Mouse (Mus musculus) liver, adult 2 months (tissue): Measurements from ENCODE around the gene Tesk2. TPM values are rescaled to one million over a fixed set of nuclear protein-coding genes. Genes with fewer than 3 reads are reported as not detected.

Experiments used
- DNase-seq: peaks from one replicate; pipeline ENCODE4 v3.0.0-alpha.2; 2011; ENCODE audit warnings: low read depth, low spot score; ENCODE audit errors: extremely low read depth
- H3K27ac ChIP-seq: fragments of 200-500 bp; replicated peaks from 2 replicates; pipeline ENCODE4 v1.5.1; 2012; ENCODE audit warnings: low read depth, mild to moderate bottlenecking, control low read depth, inconsistent platforms, low read length; ENCODE audit not compliant: insufficient read depth
- H3K27me3 ChIP-seq: fragments of 200-500 bp; 2 replicates; pipeline ENCODE4 v1.6.1; 2012; ENCODE audit warnings: mild to moderate bottlenecking, moderate library complexity, low read length, inconsistent platforms; ENCODE audit not compliant: control insufficient read depth, insufficient read depth
- H3K36me3 ChIP-seq: fragments of 200-500 bp; 2 replicates; pipeline ENCODE4 v1.6.1; 2012; ENCODE audit warnings: low read length, inconsistent platforms; ENCODE audit not compliant: control insufficient read depth, insufficient read depth
- H3K4me1 ChIP-seq: fragments of 200-500 bp; 2 replicates; pipeline ENCODE4 v1.6.1; 2011; ENCODE audit warnings: low read length; ENCODE audit not compliant: control insufficient read depth, insufficient read depth
- H3K4me3 ChIP-seq: fragments of 200-500 bp; 2 replicates; pipeline ENCODE4 v1.5.1; 2011; ENCODE audit warnings: low read depth, mild to moderate bottlenecking, control low read depth, low read length, moderate library complexity; ENCODE audit not compliant: insufficient read depth
- H3K79me2 ChIP-seq: fragments of 200-500 bp; 2 replicates; pipeline ENCODE4 v1.6.1; 2012; ENCODE audit warnings: inconsistent platforms, mild to moderate bottlenecking, low read length, moderate library complexity; ENCODE audit not compliant: control insufficient read depth, insufficient read depth
- H3K9ac ChIP-seq: fragments of 200-500 bp; 2 replicates; pipeline ENCODE4 v1.6.1; 2012; ENCODE audit warnings: low read depth, mild to moderate bottlenecking, control low read depth, inconsistent platforms, low read length
- CTCF ChIP-seq: fragments of 200-500 bp; IDR thresholded peaks from 2 replicates; pipeline ENCODE4 v1.5.1; 2011; ENCODE audit warnings: low read depth, low read length, control low read depth
- POLR2A ChIP-seq: fragments of 200-500 bp; IDR thresholded peaks from 2 replicates; pipeline ENCODE4 v1.6.1; 2011; ENCODE audit warnings: low read length, control low read depth; ENCODE audit not compliant: insufficient read depth; ENCODE audit errors: extremely low read depth
- WGBS: fragments of 180-500 bp; shearing (Covaris S2); methylation state at CpG from one replicate; pipeline ENCODE4 v1.1.7; 2018; 5-methylcytosine and 5-hydroxymethylcytosine counted together
- polyA plus RNA-seq: library from polyadenylated mRNA; depleted of rRNA; stranded (reverse); fragments of >200 nt; gene quantifications from 2 replicates; pipeline ENCODE4 v1.2.3, GENCODE M21; 2012
- total RNA-seq: library from RNA; depleted of rRNA; stranded (reverse); fragments of >200 nt; gene quantifications from 2 replicates; pipeline ENCODE4 v1.2.3, GENCODE M21; 2014

The Tesk2 gene
- total and polyA plus RNA-seq, 2 experiments: 7.8 to 11.5 TPM

- Histone ChIP-seq H3K27me3 (no peaks in the 10 kb centered on the region), H3K36me3 (peaks cover 12% of the 10 kb centered on the region; the same call in 1 of the 2 replicates), H3K79me2 (no peaks in the 10 kb centered on the region), H3K9ac (no peak overlapping the region), H3K4me3 (no peak overlapping the region), H3K4me1 (peaks cover 6% of the 10 kb centered on the region), H3K27ac (no peak overlapping the region)
- WGBS: 63% methylated on average over 5 of the region's 5 CpGs
- TF ChIP-seq POLR2A (no peak), CTCF (no peak)
- DNase-seq: no peak
These were observed 79.2 kb downstream of the Tesk2 start for GRCm38 (mm10) chr4:116799901-116800300.

- WGBS: under 1% methylated on average over 58 of the region's 58 CpGs
- Histone ChIP-seq H3K4me3 (peak within 1 kb of the TSS; percentile 67), H3K27me3 (no peaks in the 10 kb centered on the region), H3K27ac (peak within 1 kb of the TSS; percentile 57), H3K4me1 (peaks cover 4% of the 10 kb centered on the region; the same call in 1 of the 2 replicates), H3K79me2 (no peaks in the 10 kb centered on the region), H3K36me3 (peaks cover 10% of the 10 kb centered on the region; the same call in 1 of the 2 replicates), H3K9ac (peak within 1 kb of the TSS; percentile 68)
- TF ChIP-seq POLR2A (0 out of 2 replicates have a peak, but pooled peaks have one; percentile 37), CTCF (no peak)
- DNase-seq: peak; percentile 87
These were observed 86.7 kb downstream of the Tesk2 start, which contains the start of the genes Toe1 and Mutyh for GRCm38 (mm10) chr4:116807197-116808129. TSS of gene Toe1 (minus strand) at chr4:116807640. TSS of gene Mutyh (plus strand) at chr4:116807723.

- 77% methylated on average over 3 of the region's 3 CpGs for WGBS
- Histone ChIP-seq H3K27ac (no peak overlapping the region), H3K79me2 (no peaks in the 10 kb centered on the region), H3K4me1 (peaks cover 4% of the 10 kb centered on the region; the same call in 1 of the 2 replicates), H3K36me3 (no peaks in the 10 kb centered on the region), H3K27me3 (no peaks in the 10 kb centered on the region), H3K4me3 (no peak overlapping the region), H3K9ac (no peak overlapping the region)
- no peak for DNase-seq
- TF ChIP-seq POLR2A (no peak), CTCF (no peak)
These were observed 90.3 kb downstream of the Tesk2 start for GRCm38 (mm10) chr4:116811012-116811411.

GRCm38 (mm10) chr4:116815276-116815675 lies 94.5 kb downstream of the Tesk2 start:
- Histone ChIP-seq H3K4me1 (no peaks in the 10 kb centered on the region), H3K27ac (no peak overlapping the region), H3K27me3 (no peaks in the 10 kb centered on the region), H3K79me2 (no peaks in the 10 kb centered on the region), H3K9ac (no peak overlapping the region), H3K36me3 (no peaks in the 10 kb centered on the region), H3K4me3 (no peak overlapping the region)
- TF ChIP-seq POLR2A (no peak), CTCF (no peak)
- no peak for DNase-seq
- WGBS: 95% methylated on average over 5 of the region's 5 CpGs

GRCm38 (mm10) chr4:116817486-116817885 lies 96.7 kb downstream of the Tesk2 start:
- no peak for DNase-seq
- no peak overlapping the region for H3K4me3 ChIP-seq
- H3K27ac ChIP-seq: no peak overlapping the region
- peaks cover 4% of the 10 kb centered on the region for H3K4me1 ChIP-seq
- TF ChIP-seq CTCF: no peak
- no peak for TF ChIP-seq POLR2A
- WGBS: 96% methylated on average over 6 of the region's 6 CpGs
- no peaks in the 10 kb centered on the region for H3K27me3 ChIP-seq
- H3K79me2 ChIP-seq: no peaks in the 10 kb centered on the region
- H3K36me3 ChIP-seq: no peaks in the 10 kb centered on the region
- no peak overlapping the region for H3K9ac ChIP-seq
